Mouse (Mus musculus): ENCODE results near the gene Nfatc3. TPM values are rescaled to one million over a fixed set of nuclear protein-coding genes. Genes with fewer than 3 reads are reported as not detected.
"Not testable (repeated sequence)": the region's sequence is repeated elsewhere in the genome, so short reads cannot be mapped to it uniquely, and the experiment has no call there.

Gene Nfatc3
- polyA plus RNA-seq (2015; fragmentation: Nextera tagmentation; extraction: Ambion mirVana): 19.7 and 26.6 TPM in 2 replicates

DNA sequence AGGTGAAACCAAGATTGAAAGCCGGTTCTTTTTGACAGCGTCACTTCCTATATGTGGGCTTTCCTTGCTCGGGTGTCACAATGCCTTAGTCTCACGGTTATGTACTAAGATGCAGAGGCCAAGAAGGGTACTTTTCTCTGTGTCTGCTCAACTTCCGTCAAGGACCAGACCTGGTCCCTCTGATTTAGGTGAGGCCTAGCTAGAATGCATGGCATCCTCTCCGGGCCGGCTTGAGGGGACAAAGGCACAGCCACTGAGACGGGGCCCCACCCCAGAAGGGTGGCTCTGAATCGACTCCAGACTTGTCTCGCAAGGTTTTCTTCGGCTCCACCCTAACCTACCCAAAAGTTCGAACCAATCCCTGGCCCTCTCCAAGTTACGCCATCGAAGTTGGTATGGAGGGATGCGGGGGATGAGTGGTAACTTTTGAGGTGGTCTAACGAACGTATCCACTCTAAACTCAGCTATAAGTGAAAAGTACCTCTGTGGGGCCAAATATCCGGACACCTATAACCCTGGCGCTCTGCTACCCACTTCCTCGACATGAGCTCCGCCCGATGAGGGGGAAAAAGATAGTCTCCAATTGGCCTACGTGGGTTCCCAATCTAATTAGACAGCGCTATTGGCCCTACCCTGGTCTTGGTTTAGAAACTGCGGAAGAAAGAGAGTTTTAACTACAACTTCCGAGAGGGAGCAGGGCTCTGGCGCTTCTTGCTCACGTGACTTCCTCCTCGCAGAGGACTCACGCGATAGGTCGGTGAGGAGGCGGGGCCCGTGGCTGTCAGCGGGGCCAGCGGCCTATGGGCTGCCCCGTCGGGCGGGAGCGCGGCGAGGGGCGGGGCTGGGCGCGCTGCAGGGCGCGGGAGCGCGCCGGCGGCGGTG lies at the start of gene Nfatc3:
Gene Nfatc3, plus strand, starts transcription at position 110 of the 882 bp plus-strand sequence.
- DNase-seq (ENCODE audit: low spot score): peak; percentile 98

DNA sequence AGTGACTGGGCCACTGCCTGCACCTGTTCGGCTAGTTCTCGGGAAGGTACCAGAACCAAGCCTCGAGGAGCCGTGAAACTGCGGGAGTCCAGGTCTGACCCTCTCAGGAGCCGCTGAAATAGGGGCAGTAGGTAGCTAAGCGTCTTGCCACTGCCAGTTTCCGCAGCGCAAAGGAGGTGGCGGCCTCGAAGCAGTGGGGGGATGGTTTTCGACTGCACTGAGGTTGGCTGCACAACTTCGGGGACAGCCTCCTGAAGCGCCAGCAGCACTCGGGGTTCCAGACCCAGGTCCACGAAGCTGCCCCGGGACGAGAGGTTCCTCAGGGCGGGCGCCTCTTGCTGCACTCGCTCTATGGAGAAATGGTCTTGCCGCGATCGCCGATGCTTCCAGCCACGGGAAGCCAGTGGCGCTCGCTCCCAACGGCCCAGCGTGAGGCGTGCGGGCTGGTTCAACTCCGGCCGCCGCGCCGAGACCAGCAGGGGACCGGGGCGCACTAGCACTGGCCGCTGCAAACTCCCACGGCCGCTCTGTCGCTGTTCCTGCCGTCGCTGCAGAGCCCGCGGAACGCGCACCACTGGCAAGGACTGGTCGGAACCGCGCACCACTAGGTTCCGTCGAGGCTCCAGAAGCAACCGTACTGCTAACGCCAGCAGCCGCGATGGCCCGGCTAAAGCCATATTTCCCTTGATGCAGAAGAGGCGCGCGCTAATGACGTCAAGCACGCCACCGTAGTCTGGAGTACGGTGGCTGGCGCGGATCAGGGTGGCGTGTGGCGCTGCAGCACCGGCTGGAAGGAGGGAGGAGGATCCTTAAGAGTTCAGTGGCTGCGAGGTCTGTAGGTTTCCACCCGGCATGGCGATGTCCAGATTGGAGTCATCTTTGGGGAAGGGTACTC lies 47.6 kb upstream of the Nfatc3 start:
- DNase-seq (ENCODE audit: low spot score): peak; percentile 90

DNA sequence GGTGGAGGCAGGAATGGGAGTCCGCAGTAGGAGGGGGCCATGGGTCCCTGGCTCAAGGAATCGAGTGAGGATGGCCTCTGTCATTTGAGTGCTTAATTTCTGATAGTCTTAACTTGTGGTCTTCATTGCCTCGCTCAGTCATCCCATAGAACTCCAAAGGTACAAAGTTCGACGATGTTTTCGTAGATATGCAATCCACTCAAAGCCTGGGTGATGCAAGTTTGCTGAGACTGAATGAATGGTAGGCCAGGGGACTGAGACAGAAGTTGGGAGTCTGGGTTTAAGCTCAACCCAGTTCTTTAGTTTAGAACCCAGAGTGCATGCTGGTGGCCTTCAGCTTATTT lies 47.0 kb upstream of the Nfatc3 start, which contains the start of gene Ddx28:
Gene Ddx28, minus strand, starts transcription at position 240 of the 344 bp plus-strand sequence.
- no peak for DNase-seq (ENCODE audit: low spot score)

DNA sequence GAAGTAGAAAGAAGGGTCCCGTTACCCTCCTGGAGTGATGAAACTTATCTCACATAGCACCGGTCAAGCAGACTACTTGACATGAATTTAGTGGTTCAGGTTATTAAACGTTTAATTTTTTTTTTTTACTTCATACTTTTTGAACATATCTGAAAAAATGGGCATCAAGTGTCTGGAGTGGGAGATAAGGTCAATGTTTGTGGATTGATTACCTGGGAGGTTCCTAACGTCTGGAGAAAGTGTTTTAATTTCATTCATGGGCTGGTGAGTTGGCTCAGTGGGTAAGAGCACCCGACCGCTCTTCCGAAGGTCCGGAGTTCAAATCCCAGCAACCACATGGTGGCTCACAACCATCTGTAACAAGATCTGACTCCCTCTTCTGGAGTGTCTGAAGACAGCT lies 46.4 kb upstream of the Nfatc3 start:
- DNase-seq (ENCODE audit: low spot score): not testable (repeated sequence)

DNA sequence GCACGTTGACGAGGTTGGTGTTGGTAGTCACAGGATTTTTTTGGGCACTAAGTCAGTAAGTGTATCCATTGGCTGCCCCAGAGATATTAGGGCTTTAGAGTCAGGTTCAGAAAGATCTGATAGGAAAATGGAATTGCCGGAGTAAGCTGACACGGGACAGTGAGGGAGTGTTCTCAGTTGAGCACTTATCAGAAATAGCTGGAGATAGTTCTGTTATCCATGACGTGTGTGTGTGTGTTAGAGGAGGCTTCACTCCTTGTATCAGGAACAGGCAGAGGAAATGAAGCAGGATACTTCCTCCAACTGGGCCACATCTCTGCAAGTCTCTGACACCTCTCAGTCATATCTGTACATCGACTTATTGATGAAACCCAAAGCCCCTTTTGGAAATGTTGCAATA lies 42.4 kb upstream of the Nfatc3 start:
- no peak for DNase-seq (ENCODE audit: low spot score)

DNA sequence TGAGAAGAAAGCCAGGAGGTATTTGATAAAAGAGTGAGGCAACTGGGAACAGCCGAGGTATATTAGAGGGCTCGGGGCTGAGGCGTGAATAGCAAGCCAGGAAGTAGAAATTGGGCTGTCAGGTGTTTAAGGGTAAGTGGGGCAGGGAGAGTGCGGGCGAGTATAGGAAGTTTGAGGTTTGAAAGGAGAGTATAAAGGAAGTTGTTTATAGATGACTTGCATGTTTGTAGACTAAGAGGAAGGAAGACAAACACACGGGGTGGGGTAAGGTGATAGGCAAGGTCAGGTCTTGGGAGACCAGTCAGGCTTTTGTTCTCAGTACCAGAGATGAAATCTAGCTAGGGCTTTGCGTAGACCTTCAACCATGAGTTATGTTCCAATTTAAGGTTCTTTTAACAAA lies 41.5 kb upstream of the Nfatc3 start:
- peak; percentile 69 for DNase-seq (ENCODE audit: low spot score)

- no peak for DNase-seq (ENCODE audit: low spot score)
These were observed 40.6 kb upstream of the Nfatc3 start for GRCm38 (mm10) chr8:106018039-106018438.

DNA sequence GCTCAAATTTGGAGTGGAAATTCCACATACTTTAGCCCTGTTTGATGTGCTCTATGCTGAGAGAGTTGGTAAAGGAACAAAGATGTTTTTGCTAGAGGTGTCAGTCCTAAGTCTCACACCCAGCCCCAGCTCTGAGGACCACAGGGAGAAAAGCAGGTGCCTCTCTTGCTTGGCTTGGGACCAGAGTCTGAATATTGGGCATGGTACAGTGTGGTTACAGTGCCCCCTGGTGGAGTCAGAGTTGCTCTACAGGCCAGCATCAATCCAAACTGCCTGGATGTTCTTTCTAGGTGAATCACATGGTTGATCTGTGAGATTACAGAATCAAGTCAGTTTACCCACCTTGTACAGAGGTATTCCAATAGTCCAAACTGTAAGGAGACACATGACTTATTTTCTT lies 36.2 kb upstream of the Nfatc3 start:
- peak; percentile 87 for DNase-seq (ENCODE audit: low spot score)

DNA sequence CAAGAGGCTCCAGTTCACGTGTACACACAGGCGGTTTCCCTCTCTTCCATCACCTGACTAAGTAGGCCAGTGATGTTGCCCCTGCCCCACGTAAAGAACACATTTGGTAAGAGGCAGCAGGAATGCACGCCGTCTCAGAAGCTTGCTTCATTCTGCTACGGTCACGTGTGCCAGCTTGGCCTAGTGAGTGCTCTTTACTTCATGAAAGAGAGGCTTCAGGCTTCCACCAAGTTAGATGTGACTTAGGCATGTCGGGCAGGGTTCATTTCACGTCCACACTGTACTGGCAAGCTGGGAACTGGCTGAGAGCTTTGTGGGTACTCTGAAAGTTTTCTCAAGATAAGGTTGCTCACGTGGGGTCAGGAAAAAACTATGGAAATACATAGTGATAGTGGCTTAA lies 19.9 kb upstream of the Nfatc3 start:
- DNase-seq (ENCODE audit: low spot score): peak; percentile 3

DNA sequence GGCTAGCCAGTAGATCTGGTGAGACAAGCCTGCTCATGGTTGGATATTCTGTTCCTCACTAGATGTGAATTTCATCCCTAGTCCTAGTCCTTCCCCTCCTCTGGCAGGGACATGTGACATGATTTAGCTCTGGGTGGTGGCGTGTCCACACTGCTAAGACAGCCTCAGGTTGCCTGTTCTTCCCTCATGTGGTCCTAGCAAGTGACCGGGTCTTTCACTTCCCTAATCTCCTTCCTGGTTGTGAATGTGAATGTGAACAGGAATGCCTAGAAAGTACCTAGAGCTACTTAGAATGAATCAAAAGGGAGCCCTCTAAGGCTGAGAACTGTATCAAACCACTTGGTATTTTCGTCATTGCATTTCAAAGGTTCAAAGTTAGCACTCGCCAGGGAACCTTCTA lies 19.0 kb upstream of the Nfatc3 start:
- DNase-seq (ENCODE audit: low spot score): no peak

GRCm38 (mm10) chr8:106040218-106040617 lies 18.4 kb upstream of the Nfatc3 start:
- DNase-seq (ENCODE audit: low spot score): no peak

DNA sequence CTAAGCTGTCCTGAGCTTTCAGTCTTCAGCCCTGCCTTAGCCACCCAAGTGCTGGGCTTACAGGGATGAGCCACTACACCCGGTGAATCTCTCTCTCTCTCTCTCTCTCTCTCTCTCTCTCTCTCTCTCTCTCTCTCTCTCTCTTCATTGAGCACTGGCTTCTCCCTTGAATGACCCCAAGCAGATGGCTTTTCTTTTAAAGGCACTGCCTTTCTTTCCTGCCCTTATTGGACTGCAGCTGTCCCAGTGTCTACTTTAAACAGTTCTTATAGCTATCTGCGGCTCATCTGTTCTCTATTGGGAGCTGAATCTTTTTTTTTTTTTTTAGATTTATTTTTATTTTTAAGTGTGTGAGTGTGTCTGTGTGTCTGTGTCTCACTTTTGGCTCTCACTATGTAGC lies 15.6 kb upstream of the Nfatc3 start:
- no peak for DNase-seq (ENCODE audit: low spot score)

- DNase-seq (ENCODE audit: low spot score): no peak
These were observed 14.5 kb upstream of the Nfatc3 start for GRCm38 (mm10) chr8:106044151-106044550.

- no peak for DNase-seq (ENCODE audit: low spot score)
These were observed 11.6 kb upstream of the Nfatc3 start for GRCm38 (mm10) chr8:106046872-106047559.

GRCm38 (mm10) chr8:106047854-106048630 lies 10.6 kb upstream of the Nfatc3 start:
- no peak for DNase-seq (ENCODE audit: low spot score)

DNA sequence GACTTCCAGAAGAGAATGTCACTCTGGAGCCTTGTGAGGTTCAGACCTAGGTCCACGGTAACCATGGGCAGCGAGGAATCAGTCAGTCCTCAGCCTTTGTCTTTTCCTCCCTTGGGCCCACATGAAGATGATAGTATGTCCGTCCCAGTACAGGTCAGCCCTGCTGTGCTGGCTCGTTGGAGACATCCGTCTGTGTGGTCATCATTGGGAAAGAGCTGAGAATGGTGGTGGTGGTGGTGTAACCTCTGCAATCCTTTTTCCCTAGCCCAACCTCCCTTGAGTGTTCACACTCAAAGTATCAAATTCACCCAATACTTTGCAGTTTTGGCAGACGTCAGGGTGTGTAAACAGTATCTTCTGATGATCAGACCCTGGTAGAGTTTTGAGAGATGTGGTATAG lies 8.8 kb upstream of the Nfatc3 start:
- no peak for DNase-seq (ENCODE audit: low spot score)

DNA sequence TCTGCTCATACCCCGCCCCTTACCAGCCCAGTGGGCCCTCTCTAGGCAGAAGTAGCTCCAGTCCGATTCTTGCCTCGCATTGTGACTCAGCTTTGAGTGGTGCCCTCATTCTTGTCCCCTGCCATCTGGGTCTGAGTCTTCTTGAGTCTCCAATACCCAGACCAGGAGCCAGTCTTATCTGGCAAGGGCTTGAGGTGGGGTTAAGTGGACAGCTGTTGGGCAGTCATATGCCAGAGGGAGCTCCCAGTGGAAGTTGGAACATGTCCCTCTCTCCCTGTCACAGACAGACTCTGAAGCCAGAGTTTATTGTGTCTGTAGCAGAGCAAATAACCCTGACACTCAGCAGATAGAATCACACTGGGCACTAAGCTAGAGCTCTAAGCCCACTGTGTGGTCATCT lies 7.6 kb upstream of the Nfatc3 start:
- DNase-seq (ENCODE audit: low spot score): no peak

DNA sequence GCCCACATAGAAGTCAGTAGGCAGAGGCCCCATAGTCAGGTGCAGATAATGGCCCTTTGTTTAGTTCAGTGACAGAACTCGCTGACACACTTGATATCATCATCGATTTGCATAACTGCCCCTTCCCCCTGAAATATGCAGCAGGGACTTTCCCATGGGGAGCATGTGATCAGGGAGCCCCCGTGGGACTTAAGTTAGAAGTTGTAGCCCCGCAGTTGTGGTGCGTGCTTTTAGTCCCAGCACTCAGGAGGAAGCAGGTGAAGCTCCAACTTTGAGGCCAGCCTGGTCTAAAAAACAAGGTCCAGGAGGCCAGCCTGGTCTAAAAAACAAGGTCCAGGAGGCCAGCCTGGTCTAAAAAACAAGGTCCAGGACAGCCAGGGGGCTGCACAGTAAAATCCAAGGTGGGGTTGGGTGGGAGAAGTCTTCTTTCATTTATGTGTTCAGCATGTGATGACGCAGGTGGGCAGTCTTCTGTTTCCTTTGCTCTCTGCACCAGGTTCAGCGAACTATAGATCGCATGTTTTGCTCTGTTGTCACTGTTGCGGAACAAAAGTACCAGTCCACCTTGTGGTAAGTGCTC lies 6.0 kb upstream of the Nfatc3 start:
- DNase-seq (ENCODE audit: low spot score): peak; percentile 70

DNA sequence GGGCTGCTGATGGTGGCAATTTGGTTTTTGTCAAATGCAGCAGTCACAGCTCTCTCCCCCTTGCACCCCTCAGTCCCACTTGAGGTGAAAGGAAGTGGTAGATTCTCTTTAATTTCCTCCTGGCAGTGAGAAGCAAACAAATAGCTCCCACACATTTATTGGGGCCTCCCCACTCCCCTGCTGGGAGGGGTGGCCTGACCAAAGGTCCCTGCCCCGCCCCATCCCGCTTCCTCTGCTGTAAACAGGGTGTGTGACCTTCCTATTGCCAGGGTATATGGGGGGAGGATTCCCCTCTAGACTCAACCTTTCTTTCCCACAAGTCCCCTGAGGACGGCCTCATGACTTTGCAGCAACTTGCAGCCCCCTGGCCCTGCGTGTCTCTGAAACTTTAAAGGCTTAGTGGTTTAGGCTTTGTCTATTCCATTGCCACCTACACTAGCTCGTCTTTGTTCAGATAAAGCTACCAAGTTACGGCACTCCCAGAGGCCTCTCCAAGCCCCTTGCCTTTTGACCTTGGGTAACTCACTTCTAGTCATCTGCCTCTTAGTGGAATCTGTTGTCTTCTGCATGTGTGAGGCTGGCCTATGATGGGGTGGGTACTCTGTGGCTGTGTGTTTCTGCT lies 4.3 kb upstream of the Nfatc3 start:
- DNase-seq (ENCODE audit: low spot score): peak; percentile 82

- peak; percentile 41 for DNase-seq (ENCODE audit: low spot score)
These were observed 3.6 kb upstream of the Nfatc3 start for GRCm38 (mm10) chr8:106055038-106055437.

Data from thymus, postnatal 0 days (tissue).